Mouse (Mus musculus): ENCODE measurements around the gene Grn.

Gene Grn

DNA sequence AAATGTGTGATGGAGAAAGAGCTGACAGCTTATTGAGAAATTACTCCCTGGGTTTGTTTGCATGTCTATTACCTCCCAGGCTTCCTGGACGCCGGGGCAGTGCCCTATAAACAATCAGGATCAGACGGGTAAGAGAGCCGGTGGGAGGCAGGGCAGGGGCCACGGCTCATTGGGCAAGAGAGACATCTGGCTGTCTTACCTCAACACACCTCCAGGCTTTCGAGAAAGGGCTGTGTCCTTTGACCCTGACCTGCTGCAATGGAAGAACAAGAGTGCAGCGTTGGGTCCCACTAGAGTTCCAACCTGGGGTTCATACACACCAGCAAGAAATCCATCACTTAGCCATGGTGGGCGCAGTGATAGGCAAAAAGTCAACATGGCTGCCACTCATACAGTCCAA is 8.6 kb upstream of the Grn start:
- DNase-seq (ENCODE audit: low read depth, low spot score), result no peak

DNA sequence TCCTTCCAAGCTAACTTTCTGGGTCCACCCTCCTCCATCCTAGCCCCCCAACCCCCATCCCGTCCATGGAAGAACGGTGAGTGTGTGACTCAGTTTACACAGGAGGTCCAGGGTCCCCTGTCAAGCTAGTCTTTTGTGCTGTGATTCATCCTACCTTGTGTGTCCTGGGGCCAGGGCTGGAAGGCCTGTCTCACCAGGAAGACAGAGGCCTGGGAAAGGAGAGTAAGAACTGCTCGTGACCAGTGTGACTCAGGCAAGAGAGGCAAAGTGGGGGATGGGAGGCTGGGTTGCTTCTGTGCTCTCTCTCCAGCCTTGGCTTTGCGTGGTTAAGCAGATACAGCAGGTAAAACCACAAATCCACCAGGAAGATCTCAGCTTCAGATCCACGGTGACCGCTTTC is 5.4 kb upstream of the Grn start:
- no peak for DNase-seq (ENCODE audit: low read depth, low spot score)

DNA sequence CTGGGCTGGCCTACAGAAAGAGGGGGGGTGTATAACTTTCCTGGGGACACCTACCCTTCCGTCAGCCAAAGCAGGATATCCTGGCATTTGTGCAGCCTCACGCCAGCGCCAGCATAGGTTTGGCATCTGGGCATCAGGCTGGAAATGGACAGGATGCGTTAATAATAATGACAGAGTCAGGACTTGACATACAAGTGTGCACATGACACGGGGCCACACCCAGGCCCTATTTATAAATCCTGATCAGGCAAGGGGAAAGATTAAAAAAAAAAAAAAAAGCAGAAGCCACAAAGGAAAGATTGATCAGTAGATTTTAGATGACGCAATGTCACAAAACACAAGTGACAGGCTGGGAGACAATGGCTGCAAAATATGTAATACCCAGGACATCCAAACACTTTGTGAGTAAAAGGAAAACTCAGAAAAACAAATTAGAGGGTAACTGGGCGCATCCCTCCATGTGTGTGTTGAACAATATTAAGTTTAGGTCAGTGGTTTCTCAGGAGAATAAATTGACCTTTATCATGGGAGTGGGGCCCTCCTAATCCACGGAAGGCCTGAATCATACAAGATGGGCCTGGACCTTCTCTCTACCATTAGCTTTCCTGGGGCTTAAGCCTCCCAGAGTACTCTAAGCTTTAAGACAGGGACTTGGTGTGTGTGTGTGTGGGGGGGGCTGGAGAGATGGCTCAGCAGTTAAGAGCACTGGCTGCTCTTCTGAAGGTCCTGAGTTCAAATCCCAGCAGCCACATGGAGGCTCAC is 4.4 kb upstream of the Grn start:
- DNase-seq (ENCODE audit: low read depth, low spot score), result no peak

DNA sequence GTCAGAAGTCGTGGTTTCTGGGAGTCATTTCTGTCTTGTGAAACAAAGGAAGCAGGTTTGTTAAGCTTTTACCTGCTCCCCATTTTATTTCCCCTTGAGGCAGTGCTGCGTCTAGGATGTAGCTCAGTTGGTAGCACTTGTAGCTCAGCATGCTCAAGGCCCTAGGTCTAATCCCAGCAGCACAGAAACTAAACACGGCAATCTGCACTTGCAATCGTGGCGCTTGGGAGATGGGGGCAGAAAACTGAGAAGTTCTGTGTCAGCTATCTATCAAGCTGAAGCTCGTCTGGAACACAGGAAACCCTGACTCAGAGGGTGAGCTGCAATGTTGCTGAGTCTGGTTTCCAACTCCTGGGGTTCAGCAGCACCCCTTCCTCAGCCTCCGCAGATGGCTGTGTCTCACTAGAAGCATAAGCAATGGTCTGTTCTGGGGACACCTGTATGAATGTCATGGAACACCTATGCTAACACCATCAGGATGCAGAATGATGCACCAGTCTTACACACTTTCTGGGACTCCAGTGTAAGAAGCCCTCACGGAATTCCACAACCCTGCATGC is 1.1 kb upstream of the Grn start:
- DNase-seq (ENCODE audit: low read depth, low spot score), result peak; percentile 35

DNA sequence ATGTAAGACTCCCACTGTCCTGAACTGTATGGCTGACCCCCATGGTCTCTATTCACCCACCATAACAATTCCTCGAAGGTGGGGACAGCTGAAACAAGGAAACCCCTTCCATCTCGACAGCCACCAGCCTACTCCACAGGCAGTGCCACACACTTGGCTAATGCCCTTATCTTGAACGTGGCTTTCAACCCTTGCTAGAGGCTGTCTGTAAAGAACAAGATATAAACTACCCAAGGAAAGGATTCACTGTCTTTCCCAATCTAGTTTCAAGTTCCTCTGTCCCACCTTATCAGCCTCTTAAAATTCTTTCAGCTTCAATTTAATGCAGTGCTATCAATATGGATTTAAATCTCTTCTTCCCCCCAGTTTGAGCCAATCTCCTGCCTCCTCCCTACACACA is 564 bp upstream of the Grn start:
- no peak for DNase-seq (ENCODE audit: low read depth, low spot score)

DNA sequence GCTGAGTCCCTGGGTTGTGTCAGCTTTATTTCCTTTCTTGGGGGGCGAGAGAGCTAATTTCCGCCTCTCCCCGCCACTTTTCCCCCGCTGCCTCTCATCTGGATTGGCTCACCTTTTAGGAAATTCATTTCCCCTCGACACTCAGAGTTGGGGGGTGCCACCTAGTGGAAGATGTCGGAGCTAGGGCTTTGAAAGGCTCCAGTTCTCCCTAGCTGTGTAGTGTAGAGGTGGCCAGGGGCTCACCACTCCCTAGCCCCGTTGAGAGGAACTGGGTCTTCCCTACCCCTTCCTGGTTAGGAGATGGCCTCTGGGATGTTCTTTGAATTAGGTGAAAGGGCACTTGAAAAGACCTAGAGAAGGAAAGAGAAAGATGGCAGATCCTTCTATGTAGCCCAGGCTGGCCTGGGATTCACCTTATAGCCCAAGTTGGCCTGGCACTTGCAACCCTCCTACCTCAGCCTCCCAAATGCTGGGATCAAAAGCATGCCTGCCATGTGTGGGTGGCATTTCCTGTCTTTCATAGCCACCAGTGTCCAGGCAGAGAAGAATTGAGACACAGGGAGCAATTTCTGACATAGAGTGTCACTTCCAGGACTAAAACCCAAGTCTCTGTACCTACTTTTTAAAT is 1.0 kb downstream of the Grn start:
- peak; percentile 86 for DNase-seq (ENCODE audit: low read depth, low spot score)

DNA sequence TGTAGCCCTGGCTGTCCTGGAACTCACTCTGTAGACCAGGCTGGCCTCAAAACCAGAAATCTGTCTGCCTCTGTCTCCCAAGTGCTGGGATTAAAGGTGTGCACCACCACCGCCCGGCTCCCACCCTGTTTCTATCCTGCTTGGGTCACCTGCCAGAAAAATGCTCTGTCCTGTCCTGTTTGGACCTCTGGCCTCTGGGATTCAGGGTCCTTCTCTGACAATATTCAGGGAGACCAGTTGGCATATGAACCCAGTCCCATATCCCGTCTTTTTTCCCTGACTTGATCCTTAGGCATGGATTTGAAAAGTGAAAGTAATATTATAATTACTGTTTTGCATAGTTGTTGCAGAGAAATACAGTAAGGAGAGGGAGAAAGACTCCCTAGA is 1.6 kb downstream of the Grn start:
- no peak for DNase-seq (ENCODE audit: low read depth, low spot score)

DNA sequence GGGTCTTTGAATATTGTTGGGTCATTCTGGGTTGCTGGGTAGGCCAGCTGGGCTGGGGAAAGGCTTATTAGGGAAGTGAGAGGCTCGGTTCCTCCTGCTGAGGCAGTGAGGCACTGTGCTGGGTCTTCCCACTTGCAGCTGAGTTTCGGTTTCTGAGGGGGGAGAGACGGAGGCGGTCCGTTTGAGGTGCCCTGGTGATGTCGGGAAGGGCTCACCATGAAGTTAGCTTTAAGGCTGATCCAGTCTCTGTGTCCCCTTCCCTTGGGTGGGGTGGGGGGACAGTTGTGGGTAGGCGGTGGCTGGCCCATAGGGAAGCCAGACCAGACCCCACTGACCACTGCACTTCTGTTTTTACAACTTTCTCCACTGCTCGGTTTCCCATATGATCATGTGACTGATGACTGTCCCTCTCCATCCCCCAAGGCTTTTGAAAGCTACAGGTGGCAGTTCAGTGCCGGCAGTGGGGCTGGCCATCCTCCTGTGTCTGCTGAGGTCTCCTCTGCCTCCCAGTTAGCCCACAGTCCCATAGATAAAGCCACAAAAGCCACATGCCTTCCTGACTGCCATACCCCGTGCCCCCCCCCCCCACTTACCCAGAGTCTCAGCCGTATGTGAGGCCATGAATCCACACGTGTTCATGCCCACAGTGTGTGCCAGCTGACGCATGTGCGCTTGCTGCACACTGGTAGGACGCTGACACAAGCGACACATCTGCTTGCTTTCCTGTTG is 2.2 kb downstream of the Grn start:
- peak; percentile 66 for DNase-seq (ENCODE audit: low read depth, low spot score)

DNA sequence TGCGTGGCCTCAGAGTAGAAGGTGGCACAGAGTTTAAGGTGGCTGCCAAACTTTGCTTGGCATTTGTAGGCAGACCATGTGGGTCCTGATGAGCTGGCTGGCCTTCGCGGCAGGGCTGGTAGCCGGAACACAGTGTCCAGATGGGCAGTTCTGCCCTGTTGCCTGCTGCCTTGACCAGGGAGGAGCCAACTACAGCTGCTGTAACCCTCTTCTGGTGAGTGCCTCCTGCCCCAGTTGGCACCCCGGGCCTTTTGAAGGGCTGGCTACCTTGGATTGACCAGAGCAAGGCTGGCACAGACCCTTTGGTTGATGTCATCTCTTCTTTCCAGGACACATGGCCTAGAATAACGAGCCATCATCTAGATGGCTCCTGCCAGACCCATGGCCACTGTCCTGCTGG is 2.8 kb downstream of the Grn start:
- DNase-seq (ENCODE audit: low read depth, low spot score), result no peak

DNA sequence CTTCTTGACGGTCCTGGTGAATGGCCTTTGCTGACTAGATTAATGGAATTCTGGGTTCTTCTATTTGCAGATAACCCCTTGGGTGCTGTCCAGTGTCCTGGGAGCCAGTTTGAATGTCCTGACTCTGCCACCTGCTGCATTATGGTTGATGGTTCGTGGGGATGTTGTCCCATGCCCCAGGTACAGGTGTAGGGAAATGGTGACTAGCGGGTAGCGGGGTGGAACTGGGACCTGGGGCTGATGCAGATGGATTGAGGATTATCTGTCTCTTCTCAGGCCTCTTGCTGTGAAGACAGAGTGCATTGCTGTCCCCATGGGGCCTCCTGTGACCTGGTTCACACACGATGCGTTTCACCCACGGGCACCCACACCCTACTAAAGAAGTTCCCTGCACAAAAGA is 3.8 kb downstream of the Grn start:
- DNase-seq (ENCODE audit: low read depth, low spot score), result no peak

DNA sequence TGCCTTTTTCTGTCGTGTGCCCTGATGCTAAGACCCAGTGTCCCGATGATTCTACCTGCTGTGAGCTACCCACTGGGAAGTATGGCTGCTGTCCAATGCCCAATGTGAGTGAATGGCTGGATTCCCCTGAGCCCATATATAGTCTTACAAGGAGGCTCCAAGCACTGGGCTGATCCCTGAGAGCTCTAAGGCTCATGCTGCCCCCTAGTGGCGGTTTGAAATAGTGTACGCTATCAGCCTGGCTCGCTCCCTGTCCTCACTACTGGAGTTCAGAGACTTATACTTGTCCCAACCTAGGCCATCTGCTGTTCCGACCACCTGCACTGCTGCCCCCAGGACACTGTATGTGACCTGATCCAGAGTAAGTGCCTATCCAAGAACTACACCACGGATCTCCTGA is 4.3 kb downstream of the Grn start:
- peak; percentile 90 for DNase-seq (ENCODE audit: low read depth, low spot score)

DNA sequence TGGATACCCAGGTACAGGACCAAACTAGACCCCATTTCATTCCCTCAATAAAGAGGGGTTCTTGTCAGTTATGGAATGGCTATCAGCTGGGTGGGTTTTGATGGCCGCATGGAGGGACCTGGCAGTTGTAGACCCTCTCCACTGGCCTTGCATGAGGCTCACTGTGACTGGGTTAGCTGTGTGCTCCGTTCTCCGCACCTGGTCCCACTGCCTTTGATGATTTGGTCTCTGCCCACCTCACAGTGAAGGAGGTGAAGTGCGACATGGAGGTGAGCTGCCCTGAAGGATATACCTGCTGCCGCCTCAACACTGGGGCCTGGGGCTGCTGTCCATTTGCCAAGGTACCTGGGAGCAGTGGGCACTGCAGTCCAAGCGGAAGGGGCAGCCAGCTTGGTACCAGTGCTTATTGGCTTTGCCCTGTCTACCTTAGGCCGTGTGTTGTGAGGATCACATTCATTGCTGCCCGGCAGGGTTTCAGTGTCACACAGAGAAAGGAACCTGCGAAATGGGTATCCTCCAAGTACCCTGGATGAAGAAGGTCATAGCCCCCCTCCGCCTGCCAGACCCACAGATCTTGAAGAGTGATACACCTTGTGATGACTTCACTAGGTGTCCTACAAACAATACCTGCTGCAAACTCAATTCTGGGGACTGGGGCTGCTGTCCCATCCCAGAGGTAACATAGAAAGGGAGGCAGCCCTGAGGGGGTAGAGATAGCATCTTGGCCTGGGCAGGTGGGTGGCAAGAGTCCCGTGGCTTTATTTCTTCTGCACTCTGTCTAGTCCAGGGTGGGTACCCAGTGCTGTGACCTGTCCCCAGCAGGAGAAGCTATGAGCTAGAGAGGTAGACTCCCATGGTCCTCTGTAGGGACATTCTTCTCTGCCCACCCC is 4.9 kb downstream of the Grn start:
- DNase-seq (ENCODE audit: low read depth, low spot score), result no peak

DNA sequence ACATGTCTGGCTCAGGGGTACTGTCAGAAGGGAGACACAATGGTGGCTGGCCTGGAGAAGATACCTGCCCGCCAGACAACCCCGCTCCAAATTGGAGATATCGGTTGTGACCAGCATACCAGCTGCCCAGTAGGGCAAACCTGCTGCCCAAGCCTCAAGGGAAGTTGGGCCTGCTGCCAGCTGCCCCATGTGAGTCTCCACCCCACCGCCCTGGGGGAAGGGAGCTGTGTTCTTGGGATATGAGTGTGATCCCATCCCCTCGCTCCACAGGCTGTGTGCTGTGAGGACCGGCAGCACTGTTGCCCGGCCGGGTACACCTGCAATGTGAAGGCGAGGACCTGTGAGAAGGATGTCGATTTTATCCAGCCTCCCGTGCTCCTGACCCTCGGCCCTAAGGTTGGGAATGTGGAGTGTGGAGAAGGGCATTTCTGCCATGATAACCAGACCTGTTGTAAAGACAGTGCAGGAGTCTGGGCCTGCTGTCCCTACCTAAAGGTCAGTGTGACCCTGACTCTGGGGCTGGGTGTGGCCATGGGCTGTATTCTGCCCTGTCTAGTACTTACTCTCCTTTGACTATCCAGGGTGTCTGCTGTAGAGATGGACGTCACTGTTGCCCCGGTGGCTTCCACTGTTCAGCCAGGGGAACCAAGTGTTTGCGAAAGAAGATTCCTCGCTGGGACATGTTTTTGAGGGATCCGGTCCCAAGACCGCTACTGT is 5.8 kb downstream of the Grn start:
- DNase-seq (ENCODE audit: low read depth, low spot score), result no peak

DNA sequence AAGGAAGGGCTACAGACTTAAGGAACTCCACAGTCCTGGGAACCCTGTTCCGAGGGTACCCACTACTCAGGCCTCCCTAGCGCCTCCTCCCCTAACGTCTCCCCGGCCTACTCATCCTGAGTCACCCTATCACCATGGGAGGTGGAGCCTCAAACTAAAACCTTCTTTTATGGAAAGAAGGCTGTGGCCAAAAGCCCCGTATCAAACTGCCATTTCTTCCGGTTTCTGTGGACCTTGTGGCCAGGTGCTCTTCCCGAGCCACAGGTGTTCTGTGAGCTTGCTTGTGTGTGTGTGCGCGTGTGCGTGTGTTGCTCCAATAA is 6.3 kb downstream of the Grn start:
- DNase-seq (ENCODE audit: low read depth, low spot score), result no peak

DNA sequence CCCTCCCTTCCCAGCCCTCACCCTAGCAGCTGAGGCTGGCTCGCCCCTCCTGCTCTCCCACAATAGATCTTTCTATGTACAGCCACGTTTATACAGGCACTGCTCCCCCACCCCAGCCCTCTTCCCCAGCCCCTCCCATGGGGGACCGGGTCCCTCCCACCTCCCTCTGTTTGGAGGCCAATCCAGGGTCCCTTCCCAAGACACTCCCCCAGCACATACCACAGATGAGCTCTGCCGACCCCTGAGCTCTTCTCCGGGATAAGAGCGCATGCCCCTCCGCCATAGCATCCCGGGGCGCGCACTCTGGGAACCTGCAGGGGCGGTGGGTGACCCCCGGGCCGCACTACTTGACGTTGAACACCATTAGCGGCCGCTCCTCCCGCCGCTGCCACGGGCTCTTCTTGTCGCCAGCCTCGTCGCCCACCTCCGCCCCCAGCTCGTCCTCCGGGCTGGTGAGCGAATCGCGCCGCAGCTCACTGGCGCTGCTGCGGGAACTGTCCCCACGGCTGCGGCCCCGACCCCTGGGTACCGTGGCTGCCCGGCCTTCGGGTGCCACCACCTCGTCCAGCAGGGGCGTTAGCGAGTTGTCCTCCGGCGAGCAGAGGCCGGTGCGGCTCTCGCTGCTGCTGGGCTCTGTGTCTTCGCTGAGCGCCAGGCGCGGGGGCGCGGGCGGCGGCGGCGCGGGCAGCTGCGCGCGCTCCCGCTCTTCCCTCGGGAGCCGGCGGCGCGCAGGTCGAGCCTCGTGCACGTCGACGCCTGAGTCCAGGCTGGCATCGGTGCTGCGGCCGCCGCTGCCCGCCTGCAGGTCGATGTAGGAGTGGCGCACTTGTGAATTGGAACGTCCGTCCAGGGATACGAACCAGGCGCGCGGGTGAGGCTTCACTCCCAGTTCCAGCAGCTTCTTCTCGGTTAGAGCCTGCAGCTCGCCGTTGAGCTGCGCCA is 7.3 kb downstream of the Grn start:
- DNase-seq (ENCODE audit: low read depth, low spot score), result peak; percentile 33

DNA sequence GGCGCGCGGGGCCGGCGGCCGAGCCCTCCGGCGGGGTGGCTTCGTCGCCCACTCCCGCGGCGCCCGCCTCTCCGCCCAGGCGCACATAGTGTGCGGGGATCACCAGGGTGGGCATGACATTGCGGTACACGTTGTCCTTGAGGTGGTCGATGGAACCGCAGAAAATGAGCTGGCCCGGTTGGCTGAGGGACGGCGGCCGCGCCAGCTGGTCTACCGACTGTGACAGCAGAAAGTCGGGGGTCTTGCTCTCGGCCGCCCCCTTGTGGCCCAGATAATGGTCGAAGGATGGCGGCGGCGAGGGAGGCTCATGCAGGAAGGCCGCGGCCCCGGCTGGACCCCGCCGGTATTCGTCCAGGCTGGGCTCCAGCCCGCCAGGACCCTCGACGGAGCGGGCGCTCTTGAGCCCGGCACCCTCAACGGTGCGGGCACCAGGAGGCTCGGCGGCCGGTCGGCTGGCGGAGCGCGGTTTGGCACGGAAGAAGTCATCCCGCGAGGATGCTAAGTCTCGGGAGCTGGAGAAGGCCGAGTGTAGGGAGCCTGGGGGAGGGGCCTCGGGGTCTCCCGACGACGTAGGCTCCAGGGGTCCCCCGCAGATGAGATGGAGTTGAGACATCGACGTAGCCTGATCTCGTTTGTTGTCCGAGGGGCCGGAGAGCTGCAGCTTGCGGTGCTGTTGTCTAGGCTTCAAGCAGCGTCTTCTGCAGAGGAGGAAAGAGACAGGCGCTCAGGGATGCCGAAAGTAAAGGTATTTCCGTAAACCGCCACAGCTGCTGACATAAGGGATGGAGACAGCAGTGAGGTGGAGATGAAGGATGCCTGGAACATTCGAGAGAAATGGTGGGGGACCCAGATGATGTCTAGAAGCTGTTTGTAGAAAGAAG is 8.3 kb downstream of the Grn start:
- peak; percentile 76 for DNase-seq (ENCODE audit: low read depth, low spot score)

DNA sequence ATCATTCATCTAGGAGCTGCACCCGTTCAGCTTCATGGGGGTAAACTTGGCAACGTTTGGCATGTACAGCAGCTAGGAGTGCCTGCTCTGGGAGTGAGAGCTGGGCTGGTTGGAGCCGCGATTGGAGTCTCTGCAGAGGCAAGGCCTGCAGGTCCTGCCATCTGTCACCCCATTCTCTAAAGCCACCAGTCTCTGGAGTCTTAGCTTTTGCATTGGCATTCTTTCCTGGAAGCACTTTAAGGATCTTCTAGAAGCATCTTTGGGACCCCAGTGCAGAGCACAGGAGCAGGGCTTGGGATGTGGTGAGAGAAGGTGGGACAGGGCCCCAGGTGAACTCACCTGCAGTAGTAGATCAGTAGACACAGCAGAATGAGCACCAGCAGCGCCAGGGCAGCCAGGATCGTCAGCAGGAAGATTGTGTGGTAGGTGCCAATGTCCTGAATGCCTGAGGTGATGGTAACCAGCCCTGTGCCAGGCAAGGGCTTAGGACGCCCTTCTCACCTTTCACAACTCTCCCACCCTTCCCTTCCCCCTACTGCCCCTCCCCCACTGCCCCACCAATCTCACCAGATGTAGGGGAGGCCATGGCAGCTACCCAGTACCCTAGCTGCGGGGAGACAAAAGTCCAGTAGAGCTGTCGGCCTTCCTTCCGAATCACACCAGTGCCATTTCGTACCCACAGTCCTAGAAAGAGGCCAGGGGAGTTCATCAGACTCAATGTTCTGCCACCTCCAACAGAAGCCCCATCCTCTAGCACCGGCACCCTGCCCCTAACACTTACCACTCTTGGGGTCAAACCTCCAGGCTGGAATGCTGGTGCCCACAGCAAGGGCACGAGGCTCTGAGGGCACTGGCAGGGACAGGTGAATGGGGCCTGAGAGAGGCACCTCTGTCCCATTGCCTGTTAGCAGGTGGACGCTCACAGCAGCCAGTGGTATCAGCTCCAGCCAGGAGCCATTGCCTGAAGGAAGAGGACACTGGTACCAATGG is 9.3 kb downstream of the Grn start:
- no peak for DNase-seq (ENCODE audit: low read depth, low spot score)

DNA sequence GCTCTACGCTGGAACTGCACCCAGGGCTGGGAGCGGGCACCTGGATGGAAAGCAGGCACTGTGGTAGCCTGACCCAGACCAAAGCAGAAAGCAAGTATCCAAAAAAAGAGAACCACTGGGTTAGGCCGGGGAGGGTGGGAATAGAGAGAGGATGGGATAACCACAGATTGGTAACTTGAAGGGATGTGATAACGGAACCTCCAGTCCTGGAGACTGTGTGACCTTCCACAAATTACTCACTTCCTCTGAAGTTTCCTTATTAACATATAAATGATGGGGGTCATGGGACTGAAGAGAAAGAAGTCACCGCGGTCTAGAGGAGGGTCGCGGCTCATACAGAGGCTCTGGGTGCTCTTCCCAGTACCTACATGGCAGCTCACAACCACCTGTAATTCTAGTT is 10.1 kb downstream of the Grn start:
- DNase-seq (ENCODE audit: low read depth, low spot score), result no peak
